ENCODE assay signal across 22 mouse cellular contexts in the genomic region with DNA sequence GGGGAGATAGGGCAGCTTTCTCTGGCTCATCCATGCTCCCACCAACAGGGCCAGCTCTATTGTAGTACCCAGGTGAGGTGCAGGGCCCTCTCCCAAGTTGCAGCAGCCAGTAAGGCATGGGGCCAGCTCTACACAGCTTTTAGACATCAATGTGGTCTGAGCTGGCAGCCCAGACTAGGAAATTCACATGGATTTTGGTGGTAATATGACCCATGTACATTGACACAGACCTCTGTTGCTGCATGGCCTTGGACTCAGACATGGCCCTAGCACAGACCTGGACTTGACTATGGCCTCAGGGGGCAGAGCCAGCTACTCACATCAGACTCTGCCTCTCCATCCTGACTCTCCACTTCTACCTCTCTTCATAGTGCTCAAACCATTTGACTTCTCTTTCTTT. TPM values are rescaled to one million over a fixed set of nuclear protein-coding genes. Genes with fewer than 3 reads are reported as not detected.
"Had no signal": no experiment of that assay in that cellular context is flagged by ENCODE, and none has a peak within 500 bp of the region (broad histone marks: within the 10 kb centered on the region; RNA-seq: fewer than 3 reads in every experiment).

No protein-coding gene starts in this region.

- ATAC-seq: intestine, embryonic 15.5 days; midbrain, embryonic 15.5 days had no signal

- H3K4me3 ChIP-seq: intestine, embryonic 15.5 days; kidney, embryonic 15.5 days; limb, embryonic 12.5 days; limb, embryonic 15.5 days; midbrain, embryonic 12.5 days; midbrain, embryonic 15.5 days; neural tube, embryonic 12.5 days; neural tube, embryonic 15.5 days; stomach, embryonic 15.5 days had no signal

- H3K4me2 ChIP-seq: intestine, embryonic 15.5 days; kidney, embryonic 15.5 days; limb, embryonic 12.5 days; limb, embryonic 15.5 days; midbrain, embryonic 12.5 days; midbrain, embryonic 15.5 days; neural tube, embryonic 12.5 days; neural tube, embryonic 15.5 days; stomach, embryonic 15.5 days had no signal

- H3K9ac ChIP-seq: intestine, embryonic 15.5 days; kidney, embryonic 15.5 days; limb, embryonic 12.5 days; limb, embryonic 15.5 days; midbrain, embryonic 12.5 days; midbrain, embryonic 15.5 days; neural tube, embryonic 12.5 days; neural tube, embryonic 15.5 days; stomach, embryonic 15.5 days had no signal

- H3K9me3 ChIP-seq: intestine, embryonic 15.5 days; kidney, embryonic 15.5 days; limb, embryonic 12.5 days; limb, embryonic 15.5 days; midbrain, embryonic 12.5 days; midbrain, embryonic 15.5 days; neural tube, embryonic 12.5 days; neural tube, embryonic 15.5 days; stomach, embryonic 15.5 days had no signal

- H3K4me1 ChIP-seq: intestine, embryonic 15.5 days; kidney, embryonic 15.5 days; limb, embryonic 12.5 days; limb, embryonic 15.5 days; midbrain, embryonic 12.5 days; midbrain, embryonic 15.5 days; neural tube, embryonic 12.5 days; neural tube, embryonic 15.5 days; stomach, embryonic 15.5 days had no signal

- DNase-seq: kidney, adult 11 months; kidney, adult 8-10 months; kidney, postnatal 10 days; kidney, postnatal 36 days; left cerebral cortex, postnatal 4 days; lung, adult 2 months; lung, postnatal 14 days; right cerebral cortex, adult 18-20 months; right cerebral cortex, postnatal 14 days; right cerebral cortex, postnatal 4 days; thymus, adult 18-20 months; thymus, postnatal 36 days had no signal

- H3K27me3 ChIP-seq: intestine, embryonic 15.5 days; kidney, embryonic 15.5 days; limb, embryonic 12.5 days; limb, embryonic 15.5 days; midbrain, embryonic 12.5 days; midbrain, embryonic 15.5 days; neural tube, embryonic 12.5 days; neural tube, embryonic 15.5 days; stomach, embryonic 15.5 days had no signal

- H3K36me3 ChIP-seq: intestine, embryonic 15.5 days; kidney, embryonic 15.5 days; limb, embryonic 12.5 days; limb, embryonic 15.5 days; midbrain, embryonic 12.5 days; midbrain, embryonic 15.5 days; neural tube, embryonic 12.5 days; neural tube, embryonic 15.5 days; stomach, embryonic 15.5 days had no signal

- H3K27ac ChIP-seq: intestine, embryonic 15.5 days; kidney, embryonic 15.5 days; limb, embryonic 12.5 days; limb, embryonic 15.5 days; macrophage; midbrain, embryonic 12.5 days; midbrain, embryonic 15.5 days; neural tube, embryonic 12.5 days; neural tube, embryonic 15.5 days; stomach, embryonic 15.5 days had no signal

RNA-seq across cellular contexts. Expression of a gene that starts 56.5 kb away (rescaled TPM):
- polyA plus RNA-seq: lung, adult 2 months; macrophage had no signal
